Mouse (Mus musculus): Measurements from ENCODE around the gene Adam8.

Adam8 gene

GRCm38 (mm10) chr7:139992406-139992805 is at the start of gene Adam8:
Adam8 (minus strand) TSS chr7:139992562.
- DNase-seq = peak in 1 of 2 experiments; percentile 38

- DNase-seq = peak in 1 of 2 experiments; percentile 1
Measured at GRCm38 (mm10) chr7:140037171-140037555, 44.8 kb upstream of the Adam8 start.

- peak; percentile 94 for DNase-seq
Measured at GRCm38 (mm10) chr7:140036281-140037170, 44.2 kb upstream of the Adam8 start, which contains the start of the genes Zfp511 and Tubgcp2. Zfp511 (plus strand) TSS chr7:140036391. Tubgcp2 (minus strand) TSS chr7:140036669.

DNA sequence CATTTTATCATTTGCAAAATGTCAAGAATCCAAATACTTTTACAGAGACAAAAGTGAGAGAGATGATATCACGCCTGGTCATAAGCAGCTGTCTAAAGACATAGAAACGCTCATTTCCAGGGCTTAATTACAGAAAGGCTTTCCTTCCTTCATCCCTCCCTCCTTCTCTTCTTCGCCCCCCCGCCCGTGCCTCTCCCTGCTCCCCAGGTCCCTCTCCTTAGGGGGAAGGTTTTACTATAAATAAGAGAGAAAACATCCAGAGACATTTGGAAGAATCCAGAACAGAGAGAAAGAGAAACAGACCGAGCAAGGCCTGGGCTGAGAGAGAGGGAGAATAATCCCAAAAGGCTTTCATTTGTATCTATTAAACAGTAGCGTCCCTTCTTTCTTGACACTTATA is 43.1 kb upstream of the Adam8 start:
- peak in 1 of 2 experiments; percentile 0 for DNase-seq

- DNase-seq = peak; percentile 0
Measured at GRCm38 (mm10) chr7:140033386-140033785, 41.0 kb upstream of the Adam8 start.

DNA sequence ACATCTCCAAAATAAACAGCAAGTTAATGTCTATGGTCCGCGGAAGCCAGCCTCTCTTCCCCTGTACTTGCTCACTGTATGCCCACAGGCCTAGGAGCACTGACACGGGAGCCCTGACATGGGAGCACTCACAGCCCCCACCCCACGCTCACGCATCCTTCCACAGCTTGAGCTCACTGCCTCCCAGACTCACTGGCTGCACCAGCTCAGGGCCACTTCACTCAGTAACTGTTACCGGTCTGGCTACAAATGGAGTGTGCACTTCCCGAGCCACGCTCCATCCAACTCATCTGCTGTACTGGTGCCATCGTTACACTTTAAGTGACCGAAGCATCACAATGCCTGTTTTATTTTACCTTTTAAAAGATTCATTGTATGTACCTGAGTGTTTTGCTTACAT is 40.0 kb upstream of the Adam8 start:
- DNase-seq = peak; percentile 0

- peak in 1 of 2 experiments; percentile 0 for DNase-seq
Measured at GRCm38 (mm10) chr7:140031771-140032170, 39.4 kb upstream of the Adam8 start.

DNA sequence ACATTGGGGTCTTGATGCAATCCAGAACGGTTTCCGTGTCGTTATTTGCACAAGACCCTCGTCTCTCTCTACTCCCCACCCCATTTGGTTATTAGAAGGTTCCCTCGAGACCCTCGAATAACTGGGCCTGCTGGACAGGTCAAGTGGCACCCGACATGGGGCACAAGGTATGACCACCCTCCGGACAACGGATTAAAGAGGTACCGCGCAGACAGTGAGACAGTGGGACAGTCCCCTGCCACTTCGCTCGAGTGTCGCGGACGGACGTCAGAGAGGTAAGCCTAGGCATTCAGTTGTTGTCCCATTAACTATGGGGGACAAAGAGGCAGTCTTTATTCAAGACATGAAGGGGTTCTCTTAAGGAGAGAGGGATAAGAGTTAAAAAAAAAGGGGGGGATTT is 19.0 kb upstream of the Adam8 start:
- DNase-seq = no peak

GRCm38 (mm10) chr7:140007781-140008180 is 15.4 kb upstream of the Adam8 start:
- peak; percentile 0 for DNase-seq

DNA sequence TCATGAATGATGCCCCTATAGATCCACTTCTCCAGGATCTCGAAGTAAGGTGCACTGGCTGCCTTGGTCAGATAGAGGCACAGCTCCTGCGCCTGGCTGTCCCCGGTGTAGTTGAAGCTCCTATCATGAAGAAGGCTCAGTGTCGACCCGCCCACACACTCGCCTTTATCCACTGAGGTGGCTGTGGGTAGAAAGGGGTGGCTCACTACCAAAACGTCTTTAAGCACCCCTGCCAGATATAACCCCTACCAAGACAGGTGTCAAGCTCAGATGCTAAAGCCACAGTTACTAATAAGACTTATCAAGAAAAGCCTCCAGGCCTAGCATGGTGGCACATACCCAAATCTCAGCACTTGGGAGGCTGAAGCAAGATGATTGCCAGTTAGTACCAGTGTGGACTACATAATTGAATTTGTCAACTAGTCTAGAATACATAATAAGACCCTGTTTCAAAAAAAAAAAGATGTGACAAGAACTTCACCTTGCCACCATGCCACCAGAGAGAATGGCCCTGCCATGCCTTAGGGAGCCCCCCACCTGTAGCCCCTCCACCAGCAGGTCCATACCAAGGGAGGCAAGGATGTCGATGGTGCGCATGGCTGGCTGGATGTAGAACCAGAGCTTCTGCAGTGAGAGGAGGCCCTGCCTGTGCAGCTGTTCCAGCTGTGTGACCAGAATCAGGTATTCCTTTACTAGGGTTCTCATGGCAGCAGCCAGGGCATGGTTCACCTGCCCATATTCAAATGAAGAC is 14.7 kb upstream of the Adam8 start:
- peak in 1 of 2 experiments; percentile 0 for DNase-seq

DNA sequence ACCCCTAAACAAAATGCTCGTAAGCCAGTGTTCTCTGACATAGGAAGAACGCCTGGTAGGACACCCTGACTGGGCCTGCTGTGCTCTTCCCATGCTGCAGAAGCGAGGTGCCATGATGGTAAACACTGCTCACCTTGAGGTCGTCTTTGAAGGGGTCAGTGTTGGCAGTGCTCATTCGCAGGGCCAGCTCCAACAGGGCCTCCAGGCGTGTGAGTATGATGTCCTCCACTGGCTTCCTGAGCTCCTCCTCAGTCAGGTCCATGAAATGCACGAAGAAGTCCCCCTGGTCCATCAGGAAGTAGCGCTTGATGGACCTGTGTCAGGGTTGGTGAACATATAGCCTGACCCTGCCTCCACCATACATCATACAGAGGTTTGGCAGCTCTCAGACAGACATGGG is 12.3 kb upstream of the Adam8 start:
- peak; percentile 0 for DNase-seq

- DNase-seq = peak; percentile 0
Measured at GRCm38 (mm10) chr7:140001086-140001740, 8.9 kb upstream of the Adam8 start.

DNA sequence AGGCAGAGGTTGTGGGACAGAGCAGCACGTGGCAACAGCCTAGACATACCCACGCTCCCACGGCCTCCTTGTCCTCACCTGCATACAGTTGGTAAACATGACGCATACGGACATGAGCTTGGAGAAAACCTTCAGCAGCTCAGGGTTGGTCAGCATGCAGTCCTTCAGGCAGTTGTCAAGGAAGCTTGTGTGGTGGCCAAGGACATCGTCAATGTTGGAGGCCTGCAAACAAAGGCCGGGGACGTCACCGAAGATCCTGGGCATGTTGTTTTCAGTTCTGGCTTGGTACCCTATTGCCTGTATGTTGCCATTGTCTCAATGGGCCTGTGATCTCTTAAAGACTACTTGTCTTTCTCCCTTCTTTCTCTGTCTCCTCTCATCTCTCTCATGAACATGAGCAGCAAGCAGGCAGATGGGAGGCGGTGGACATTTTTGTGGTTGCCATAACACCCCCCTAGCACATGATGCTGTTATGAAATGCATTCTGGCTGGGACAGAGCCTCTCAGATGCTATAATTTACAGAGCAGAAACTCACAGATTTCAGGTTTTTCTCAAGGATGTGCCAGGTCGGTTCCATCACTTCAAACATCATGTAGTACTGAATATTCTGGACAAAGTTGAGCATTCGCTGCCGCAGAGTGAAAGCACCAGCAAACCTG is 6.5 kb upstream of the Adam8 start:
- DNase-seq = no peak

- peak; percentile 72 to 76 for DNase-seq
Measured at GRCm38 (mm10) chr7:139994676-139995075, 2.3 kb upstream of the Adam8 start.

DNA sequence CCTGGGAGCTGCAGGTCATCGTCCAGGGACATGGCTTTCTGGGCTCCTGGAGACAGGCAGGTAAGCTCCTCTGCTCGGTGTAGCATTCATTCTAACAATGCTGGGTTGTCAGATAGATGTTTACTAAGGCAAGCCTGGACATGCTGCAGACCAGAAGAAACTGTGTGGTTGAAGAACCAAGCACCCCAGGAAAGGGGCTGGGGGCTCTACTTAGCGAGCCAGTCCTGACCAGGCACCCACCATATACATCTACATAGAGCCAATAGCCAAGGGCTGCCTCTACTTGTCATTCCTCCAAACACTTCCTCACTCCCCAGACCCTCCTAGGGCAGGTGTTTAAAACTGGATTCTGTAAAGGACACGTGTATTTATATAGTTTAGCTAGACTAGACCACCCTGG is 1.8 kb upstream of the Adam8 start:
- DNase-seq = no peak

- DNase-seq = no peak
Measured at GRCm38 (mm10) chr7:139993532-139993931, 1.2 kb upstream of the Adam8 start.

- DNase-seq = no peak
Measured at GRCm38 (mm10) chr7:139990864-139991394, 1.4 kb downstream of the Adam8 start.

DNA sequence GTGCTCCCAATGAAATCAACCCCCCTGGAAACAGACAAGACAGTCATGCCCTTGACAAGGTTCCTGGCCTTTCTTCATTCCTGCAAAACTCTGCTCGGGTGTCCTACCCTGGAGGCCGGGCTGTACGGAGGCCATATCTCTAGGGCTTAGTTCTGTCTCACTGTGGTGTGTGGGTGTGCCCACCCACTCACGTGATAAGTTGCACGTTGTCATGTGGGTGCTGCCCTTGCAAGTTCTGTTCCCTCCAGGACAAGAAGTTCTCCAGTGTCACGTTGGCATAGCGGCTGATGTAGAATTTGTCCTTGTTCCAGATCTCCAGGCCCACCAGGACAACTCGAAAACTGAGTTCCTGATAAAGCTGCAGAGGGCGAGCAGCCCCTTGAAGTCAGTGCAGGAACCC is 4.1 kb downstream of the Adam8 start:
- DNase-seq = no peak

GRCm38 (mm10) chr7:139984505-139984904 is 7.9 kb downstream of the Adam8 start:
- DNase-seq = no peak

DNA sequence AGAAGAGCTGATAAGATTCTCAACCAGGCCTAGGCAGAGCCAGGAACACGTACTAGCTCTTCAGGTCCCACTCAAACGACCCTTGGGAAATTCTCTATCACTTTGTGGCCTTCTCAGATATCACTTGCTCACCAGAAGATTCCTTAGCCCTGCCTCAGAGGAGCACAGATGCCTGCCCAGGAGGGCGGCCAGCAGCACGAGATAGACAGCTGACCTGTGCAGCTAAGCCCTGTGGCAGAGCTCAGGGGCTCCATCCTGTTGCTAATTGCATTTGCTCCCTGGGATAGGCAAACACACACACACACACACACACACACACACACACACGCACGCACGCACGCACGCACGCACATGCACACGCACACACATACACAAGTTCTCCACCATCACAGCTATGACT is 10.3 kb downstream of the Adam8 start:
- no peak for DNase-seq

DNA sequence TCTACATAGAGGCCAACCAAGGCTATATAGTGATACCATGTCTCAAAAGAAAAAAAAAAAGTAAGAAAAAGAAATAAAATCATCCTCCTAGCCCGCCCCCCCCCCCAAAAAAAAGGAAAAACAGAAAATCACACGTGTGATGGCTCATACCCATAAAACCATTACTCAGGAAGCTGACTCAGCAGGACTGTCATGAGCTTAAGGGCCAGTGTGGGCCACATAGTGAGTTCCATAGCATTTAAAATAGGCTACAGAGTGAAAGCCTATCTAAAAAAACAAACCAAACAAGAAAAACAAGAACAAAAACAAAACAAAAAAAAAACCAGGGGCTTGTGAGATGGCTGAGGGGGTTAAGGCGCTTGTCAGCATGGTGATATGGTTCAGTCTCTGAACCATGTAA is 11.6 kb downstream of the Adam8 start:
- no peak for DNase-seq

DNA sequence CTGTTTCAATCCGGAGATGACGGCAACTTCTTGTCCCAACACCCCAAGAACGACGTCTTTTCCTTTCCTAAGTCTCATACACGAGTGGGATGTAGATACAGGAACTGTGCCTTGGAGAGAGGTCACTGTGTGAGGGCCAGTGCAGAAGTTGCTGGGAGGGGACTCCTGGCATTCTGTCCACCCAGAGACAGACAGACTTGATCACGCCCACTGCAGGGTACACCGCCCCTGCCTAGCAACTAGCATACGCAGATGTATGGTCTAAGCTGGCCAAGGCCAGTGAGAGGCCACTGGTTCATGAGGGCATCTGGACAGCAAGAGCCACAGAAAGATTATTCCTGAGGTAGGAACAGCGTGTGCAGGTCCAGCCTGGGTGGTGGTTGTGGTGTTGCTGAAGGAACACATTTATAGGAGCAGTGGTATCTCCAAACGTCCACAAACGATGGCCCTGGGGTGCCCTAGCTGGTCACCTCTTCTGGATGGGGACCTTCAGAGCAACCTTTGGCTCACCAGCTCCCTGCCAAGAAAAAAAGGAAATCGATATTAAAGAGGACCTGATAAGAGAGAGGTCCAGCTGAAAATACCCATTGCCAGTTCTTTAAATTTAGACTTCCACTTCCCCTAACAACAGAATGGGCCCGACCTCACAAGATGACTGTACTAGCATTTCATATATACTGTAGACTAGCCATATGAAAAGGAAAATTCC is 13.2 kb downstream of the Adam8 start:
- DNase-seq = no peak

Measured in B cell, adult 2 months (primary cell).